Mouse (Mus musculus): ENCODE measurements around the gene Cpm.

Cpm gene

GRCm38 (mm10) chr10:117662316-117663055 lies 33.2 kb downstream of the Cpm start:
- DNase-seq (ENCODE audit: low spot score in 2 of 2), result no peak

- DNase-seq (ENCODE audit: low spot score in 2 of 2), result no peak
Measured at GRCm38 (mm10) chr10:117663056-117663864, 34.0 kb downstream of the Cpm start.

GRCm38 (mm10) chr10:117663865-117664200 lies 34.5 kb downstream of the Cpm start:
- no peak for DNase-seq (ENCODE audit: low spot score in 2 of 2)

- no peak for DNase-seq (ENCODE audit: low spot score in 2 of 2)
Measured at GRCm38 (mm10) chr10:117664208-117664925, 35.1 kb downstream of the Cpm start.

- DNase-seq (ENCODE audit: low spot score in 2 of 2), result no peak
Measured at GRCm38 (mm10) chr10:117664926-117665209, 35.6 kb downstream of the Cpm start.

- DNase-seq (ENCODE audit: low spot score in 2 of 2), result no peak
Measured at GRCm38 (mm10) chr10:117665376-117666275, 36.3 kb downstream of the Cpm start.

GRCm38 (mm10) chr10:117666361-117666760 lies 37.1 kb downstream of the Cpm start:
- no peak for DNase-seq (ENCODE audit: low spot score in 2 of 2)

GRCm38 (mm10) chr10:117666947-117667630 lies 37.8 kb downstream of the Cpm start:
- DNase-seq (ENCODE audit: low spot score in 2 of 2), result no peak

GRCm38 (mm10) chr10:117667663-117668507 lies 38.6 kb downstream of the Cpm start:
- DNase-seq (ENCODE audit: low spot score in 2 of 2), result no peak

GRCm38 (mm10) chr10:117668546-117669300 lies 39.4 kb downstream of the Cpm start:
- no peak for DNase-seq (ENCODE audit: low spot score in 2 of 2)

GRCm38 (mm10) chr10:117669449-117670090 lies 40.3 kb downstream of the Cpm start:
- DNase-seq (ENCODE audit: low spot score in 2 of 2), result no peak

- no peak for DNase-seq (ENCODE audit: low spot score in 2 of 2)
Measured at GRCm38 (mm10) chr10:117670092-117670491, 40.8 kb downstream of the Cpm start.

GRCm38 (mm10) chr10:117670791-117671190 lies 41.5 kb downstream of the Cpm start:
- DNase-seq (ENCODE audit: low spot score in 2 of 2), result no peak

GRCm38 (mm10) chr10:117671266-117671665 lies 42.0 kb downstream of the Cpm start:
- no peak for DNase-seq (ENCODE audit: low spot score in 2 of 2)

- DNase-seq (ENCODE audit: low spot score in 2 of 2), result no peak
Measured at GRCm38 (mm10) chr10:117671930-117672666, 42.8 kb downstream of the Cpm start.

- DNase-seq (ENCODE audit: low spot score in 2 of 2), result peak; percentile 28 to 30
Measured at GRCm38 (mm10) chr10:117672693-117673092, 43.4 kb downstream of the Cpm start.

- no peak for DNase-seq (ENCODE audit: low spot score in 2 of 2)
Measured at GRCm38 (mm10) chr10:117673913-117674312, 44.6 kb downstream of the Cpm start.

- DNase-seq (ENCODE audit: low spot score in 2 of 2), result no peak
Measured at GRCm38 (mm10) chr10:117674359-117675019, 45.2 kb downstream of the Cpm start.

Measured in right cerebral cortex, postnatal 36 days (tissue).